Mouse (Mus musculus): ENCODE measurements around the gene Nts. TPM values are rescaled to one million over a fixed set of nuclear protein-coding genes. Genes with fewer than 3 reads are reported as not detected.
A peak's percentile ranks its signal among the peaks of the same experiment; 100 is the strongest.
"Not testable (repeated sequence)": the region's sequence is repeated elsewhere in the genome, so short reads cannot be mapped to it uniquely, and the experiment has no call there.

Nts gene
- polyA plus RNA-seq, 1 experiment from 2014 or later, result 0.49 TPM

DNA sequence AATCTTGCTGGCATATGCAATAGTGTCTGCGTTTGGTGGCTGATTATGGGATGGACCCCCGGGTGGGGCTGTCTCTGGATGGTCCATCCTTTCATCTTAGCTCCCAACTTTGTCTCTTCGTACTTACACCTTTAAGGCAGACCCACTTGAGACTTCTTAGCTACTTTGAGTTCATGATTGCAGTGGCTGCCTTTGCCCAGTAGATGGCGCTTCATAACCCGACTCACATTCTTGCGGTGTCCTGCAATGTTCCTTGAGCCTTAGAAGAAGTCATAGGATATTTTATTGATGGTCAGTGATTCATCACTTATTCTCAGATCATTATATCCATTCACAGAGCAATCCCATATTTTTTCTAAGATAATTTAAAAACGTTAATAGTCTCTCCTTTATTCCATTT is 38.5 kb downstream of the Nts start:
- 8% methylated on average over 7 of the region's 7 CpGs for WGBS
- ATAC-seq (replicated peaks; ENCODE audit: low FRiP score), result peak; percentile 60
- no peak overlapping the region for H3K9ac ChIP-seq (ENCODE audit: low read length)

DNA sequence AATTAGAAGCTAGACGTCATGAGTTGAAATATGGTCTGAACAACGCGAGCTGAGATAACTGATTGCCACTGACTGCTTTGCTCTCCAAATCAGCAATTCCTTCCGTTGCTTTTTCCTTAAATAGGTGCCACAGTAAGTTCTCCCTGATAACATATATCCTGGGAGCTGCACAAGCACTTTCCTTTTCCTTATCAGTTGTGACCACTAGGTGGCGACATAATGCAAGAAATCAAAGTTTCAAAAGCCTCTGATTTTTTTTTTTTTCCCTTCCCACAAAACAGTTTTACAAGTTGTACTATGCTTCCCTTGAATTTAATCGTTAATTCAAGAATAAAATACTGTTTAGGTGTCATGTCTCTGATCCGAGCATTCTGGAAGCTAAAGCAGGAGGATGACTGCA is 40.8 kb downstream of the Nts start:
- 7% methylated on average over 7 of the region's 7 CpGs for WGBS
- Histone ChIP-seq H3K36me3 (ENCODE audit: control insufficient read depth, insufficient read depth, low read length) (no peaks in the 10 kb centered on the region), H3K9me3 (ENCODE audit: control insufficient read depth, low read length) (no peaks in the 10 kb centered on the region), H3K9ac (ENCODE audit: low read length) (no peak overlapping the region), H3K27ac (ENCODE audit: low read depth, low read length) (no peak overlapping the region), H3K4me1 (replicated peaks; ENCODE audit: control insufficient read depth, insufficient read depth, low read length) (no peaks in the 10 kb centered on the region), H3K4me3 (ENCODE audit: low read depth, low read length) (no peak overlapping the region), H3K4me2 (ENCODE audit: low read depth, low read length, severe bottlenecking) (no peak overlapping the region), H3K27me3 (ENCODE audit: control insufficient read depth, insufficient read depth, low read length) (no peaks in the 10 kb centered on the region)
- ATAC-seq (replicated peaks; ENCODE audit: low FRiP score) (no peak), DNase-seq (ENCODE audit: low spot score) (peak; percentile 50)

More for the DNA sequence above, 38.5 kb downstream of the Nts start:
- Histone ChIP-seq H3K4me2 (ENCODE audit: low read depth, low read length, severe bottlenecking) (no peak overlapping the region), H3K4me3 (ENCODE audit: low read depth, low read length) (no peak overlapping the region), H3K27me3 (ENCODE audit: control insufficient read depth, insufficient read depth, low read length) (no peaks in the 10 kb centered on the region), H3K27ac (ENCODE audit: low read depth, low read length) (no peak overlapping the region), H3K4me1 (replicated peaks; ENCODE audit: control insufficient read depth, insufficient read depth, low read length) (no peaks in the 10 kb centered on the region), H3K9me3 (ENCODE audit: control insufficient read depth, low read length) (no peaks in the 10 kb centered on the region), H3K36me3 (ENCODE audit: control insufficient read depth, insufficient read depth, low read length) (no peaks in the 10 kb centered on the region)
- DNase-seq (ENCODE audit: low spot score), result peak; percentile 73

DNA sequence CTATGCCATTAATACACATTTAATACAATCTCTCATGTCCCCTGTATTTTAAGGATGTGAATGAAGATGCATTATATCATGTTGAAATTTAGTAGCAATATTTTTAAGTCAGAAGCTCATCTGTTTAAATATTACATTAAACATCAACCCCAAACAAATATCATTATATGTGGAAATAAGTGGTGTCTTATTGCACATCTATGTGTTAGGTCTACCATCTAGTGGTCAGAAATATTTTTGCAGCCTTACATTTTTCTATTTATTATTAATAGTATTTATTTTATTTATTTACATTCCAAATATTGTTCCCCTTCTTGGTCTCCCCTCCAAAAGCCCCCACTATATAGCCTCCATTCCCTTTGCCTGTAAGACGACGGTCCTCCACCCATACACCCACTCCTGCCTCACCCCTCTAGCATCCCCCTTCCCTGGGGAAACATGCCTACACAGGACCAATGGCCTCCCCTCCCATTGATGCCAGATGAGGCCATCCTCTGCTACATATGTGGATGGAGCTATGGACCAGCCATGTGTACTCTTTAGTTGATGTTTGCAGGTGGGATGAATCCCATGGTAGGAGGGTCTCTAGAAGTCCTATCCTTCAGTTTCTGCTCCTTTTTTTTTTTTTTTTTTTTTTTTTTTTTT is 45.3 kb downstream of the Nts start:
- peak; percentile 51 for DNase-seq (ENCODE audit: low spot score)
- Histone ChIP-seq H3K9me3 (ENCODE audit: control insufficient read depth, low read length) (no peaks in the 10 kb centered on the region), H3K27me3 (ENCODE audit: control insufficient read depth, insufficient read depth, low read length) (no peaks in the 10 kb centered on the region), H3K4me3 (ENCODE audit: low read depth, low read length) (no peak overlapping the region), H3K4me1 (replicated peaks; ENCODE audit: control insufficient read depth, insufficient read depth, low read length) (no peaks in the 10 kb centered on the region), H3K9ac (ENCODE audit: low read length) (no peak overlapping the region), H3K4me2 (ENCODE audit: low read depth, low read length, severe bottlenecking) (no peak overlapping the region), H3K27ac (ENCODE audit: low read depth, low read length) (no peak overlapping the region), H3K36me3 (ENCODE audit: control insufficient read depth, insufficient read depth, low read length) (no peaks in the 10 kb centered on the region)
- 30% methylated on average over 2 of the region's 2 CpGs for WGBS
- ATAC-seq (replicated peaks; ENCODE audit: low FRiP score), result peak; percentile 81

DNA sequence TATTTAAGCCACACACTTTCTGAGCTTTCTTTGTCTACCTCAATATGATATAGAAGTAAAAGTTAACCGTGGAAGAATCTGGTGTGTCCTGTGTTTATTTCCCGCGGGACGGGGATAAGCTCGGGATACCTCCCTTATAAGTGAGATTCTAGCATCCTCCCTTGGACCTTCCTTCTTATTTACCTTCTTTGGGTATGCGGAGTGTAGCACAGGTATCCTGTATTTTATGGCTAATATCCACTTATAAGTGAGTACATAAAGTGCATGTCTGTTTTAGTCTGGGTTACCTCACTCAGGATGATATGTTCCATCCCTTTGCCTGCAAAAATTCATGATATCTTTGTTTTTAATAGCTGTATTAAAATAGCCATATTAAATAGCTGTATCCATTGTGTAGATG is 54.8 kb downstream of the Nts start:
- 0 out of 2 replicates have a peak, but pooled peaks have one; percentile 39 for ATAC-seq (replicated peaks; ENCODE audit: low FRiP score)
- not testable (repeated sequence) for H3K27ac ChIP-seq (ENCODE audit: low read depth, low read length); H3K36me3 ChIP-seq (ENCODE audit: control insufficient read depth, insufficient read depth, low read length); H3K4me1 ChIP-seq (replicated peaks; ENCODE audit: control insufficient read depth, insufficient read depth, low read length); H3K27me3 ChIP-seq (ENCODE audit: control insufficient read depth, insufficient read depth, low read length); H3K9me3 ChIP-seq (ENCODE audit: control insufficient read depth, low read length); H3K4me3 ChIP-seq (ENCODE audit: low read depth, low read length); H3K9ac ChIP-seq (ENCODE audit: low read length); DNase-seq (ENCODE audit: low spot score)
- H3K4me2 ChIP-seq (ENCODE audit: low read depth, low read length, severe bottlenecking), result peak overlapping the region; percentile 33; the same call in 1 of the 2 replicates
- 61% methylated on average over 6 of the region's 6 CpGs for WGBS

DNA sequence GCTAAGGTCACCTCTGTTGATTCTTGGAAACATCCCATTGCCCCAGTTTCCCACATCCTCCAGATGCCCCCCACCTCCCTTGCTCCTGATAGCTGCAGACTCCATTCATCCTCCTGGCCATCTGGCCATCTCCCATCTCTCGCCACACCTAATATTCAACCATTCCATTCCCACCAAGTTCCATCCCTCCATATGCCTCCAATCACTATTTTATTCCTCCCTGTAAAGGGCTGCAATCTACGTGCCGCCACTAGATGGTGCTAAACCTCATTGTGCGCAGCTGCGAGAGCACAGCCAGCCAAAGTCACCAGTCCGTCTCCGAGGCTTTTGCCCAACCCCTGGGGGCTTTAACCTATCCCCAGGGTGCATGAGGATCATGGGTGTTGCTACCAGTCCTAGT is 55.2 kb downstream of the Nts start:
- ATAC-seq (replicated peaks; ENCODE audit: low FRiP score), result peak; percentile 81
- not testable (repeated sequence) for H3K27me3 ChIP-seq (ENCODE audit: control insufficient read depth, insufficient read depth, low read length); H3K27ac ChIP-seq (ENCODE audit: low read depth, low read length); H3K36me3 ChIP-seq (ENCODE audit: control insufficient read depth, insufficient read depth, low read length); H3K9ac ChIP-seq (ENCODE audit: low read length); H3K4me3 ChIP-seq (ENCODE audit: low read depth, low read length); H3K4me2 ChIP-seq (ENCODE audit: low read depth, low read length, severe bottlenecking); H3K4me1 ChIP-seq (replicated peaks; ENCODE audit: control insufficient read depth, insufficient read depth, low read length); H3K9me3 ChIP-seq (ENCODE audit: control insufficient read depth, low read length)
- peak; percentile 65 for DNase-seq (ENCODE audit: low spot score)
- WGBS, result 9% methylated on average over 5 of the region's 7 CpGs

Other genes starting within 250 kb of the Nts start
- 0.43 and 0.79 TPM in 2 replicates for gene Rassf9, start 21.7 kb upstream of the Nts start, polyA plus RNA-seq (2014; fragmentation: Nextera tagmentation; extraction: Ambion mirVana)